Mouse (Mus musculus): ENCODE data around the gene Mybpc3. TPM values are rescaled to one million over a fixed set of nuclear protein-coding genes. Genes with fewer than 3 reads are reported as not detected.

The Mybpc3 gene
- polyA plus RNA-seq, 1 experiment from 2014 or later: not detected

DNA sequence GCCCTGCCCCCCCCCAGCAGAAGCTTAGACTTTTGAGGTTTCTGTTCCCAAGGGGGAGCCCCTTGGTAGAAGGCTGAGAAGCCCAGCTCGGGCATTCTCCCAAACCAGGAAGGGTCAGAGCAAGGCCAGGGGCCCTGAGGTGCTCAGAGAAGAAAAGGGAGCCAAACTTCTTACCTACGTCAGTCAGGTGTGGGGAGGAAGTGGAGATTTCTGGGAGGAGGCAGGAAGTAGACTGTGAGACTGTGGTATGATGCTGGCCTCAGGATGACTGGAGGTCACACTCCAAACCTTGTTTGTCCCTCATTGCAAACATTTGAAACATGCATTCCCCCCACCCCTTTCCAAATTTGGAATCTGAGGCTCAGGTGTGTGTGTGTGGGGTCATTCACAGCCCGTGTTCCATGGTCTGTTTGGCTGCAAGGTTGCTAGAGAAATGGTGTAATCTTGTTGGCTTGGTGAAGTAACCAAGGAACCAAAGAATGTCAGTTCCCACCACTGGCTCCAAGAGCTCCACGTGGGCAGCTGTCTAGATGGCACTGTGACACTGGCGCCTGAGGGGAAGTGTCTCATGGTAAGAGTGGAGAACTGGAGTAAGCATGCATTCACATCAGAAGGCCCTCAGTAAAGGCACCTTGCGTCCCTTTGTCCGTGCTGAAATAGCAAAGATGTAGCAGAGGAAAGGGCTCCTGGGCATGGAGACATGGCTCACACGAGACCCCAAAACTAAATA, 37.0 kb upstream of the Mybpc3 start:
- ATAC-seq: no peak
- whole genome bisulfite sequencing: 86% methylated on average over 8 of the region's 8 CpGs
- Histone ChIP-seq H3K9ac (no peak overlapping the region), H3K4me3 (no peak overlapping the region), H3K9me3 (replicated peaks) (no peaks in the 10 kb centered on the region), H3K36me3 (ENCODE audit: poor library complexity, severe bottlenecking) (no peaks in the 10 kb centered on the region), H3K4me2 (no peak overlapping the region), H3K27me3 (0 out of 2 replicates have a peak, but pooled peaks cover 5% of the 10 kb centered on the region), H3K4me1 (peaks cover 14% of the 10 kb centered on the region), H3K27ac (no peak overlapping the region)

DNA sequence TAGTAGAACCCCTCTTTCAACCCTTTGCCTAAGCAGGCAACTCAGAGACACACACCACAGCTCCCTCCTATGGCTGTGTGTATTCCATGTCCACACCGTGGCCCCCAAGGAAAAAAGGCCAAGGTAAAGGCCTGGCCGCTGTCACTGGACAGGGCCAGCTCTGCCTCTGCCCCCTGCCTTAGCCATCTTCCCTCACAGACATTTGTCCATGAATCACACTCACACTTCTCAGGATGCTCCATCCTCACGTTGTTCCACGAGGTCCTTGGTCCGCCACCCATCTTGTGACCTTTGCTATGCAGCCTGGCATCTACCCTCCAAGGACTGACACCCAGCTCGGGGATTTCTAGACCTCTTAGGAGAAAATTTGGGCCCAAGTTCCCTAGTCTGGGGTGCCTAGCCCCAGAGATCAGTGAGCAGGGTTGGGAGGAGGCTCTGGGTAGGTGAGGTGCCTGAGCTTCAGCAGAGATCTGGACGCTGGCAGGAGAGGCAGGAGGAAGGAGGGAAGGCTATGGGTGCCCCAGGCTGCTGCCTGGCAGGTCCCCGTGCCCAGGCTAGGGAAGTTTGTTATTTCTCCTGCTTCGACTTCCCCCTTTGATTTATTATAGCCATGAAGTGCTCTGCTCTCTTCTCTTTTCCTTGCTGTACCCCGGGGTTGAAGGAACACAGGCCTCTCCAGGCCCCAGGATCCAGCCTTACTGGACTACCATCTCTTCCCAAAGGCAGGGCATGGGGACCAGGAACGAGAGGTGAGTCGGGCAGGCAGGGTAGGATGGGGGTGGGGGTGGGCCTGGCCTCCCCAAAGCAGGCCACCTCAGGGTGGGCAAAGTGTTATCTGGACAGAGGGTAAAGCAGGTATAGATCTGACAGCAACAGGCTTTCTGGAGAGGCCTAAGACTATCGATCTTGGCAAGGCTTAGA, 35.9 kb upstream of the Mybpc3 start, which contains the start of gene Spi1:
Gene Spi1 (plus strand): TSS at position 616 of the 921 bp plus-strand sequence.
- Histone ChIP-seq H3K4me1 (peaks cover 14% of the 10 kb centered on the region), H3K9me3 (replicated peaks) (no peaks in the 10 kb centered on the region), H3K27ac (no peak within 1 kb of the TSS), H3K9ac (no peak within 1 kb of the TSS), H3K36me3 (ENCODE audit: poor library complexity, severe bottlenecking) (no peaks in the 10 kb centered on the region), H3K4me3 (no peak within 1 kb of the TSS), H3K4me2 (no peak within 1 kb of the TSS), H3K27me3 (0 out of 2 replicates have a peak, but pooled peaks cover 5% of the 10 kb centered on the region)
- WGBS: 85% methylated on average over 12 of the region's 13 CpGs
- no peak for ATAC-seq

- H3K27me3 ChIP-seq: 0 out of 2 replicates have a peak, but pooled peaks cover 5% of the 10 kb centered on the region
- no peaks in the 10 kb centered on the region for H3K36me3 ChIP-seq (ENCODE audit: poor library complexity, severe bottlenecking)
- no peak overlapping the region for H3K4me2 ChIP-seq
- no peak overlapping the region for H3K27ac ChIP-seq
- H3K4me3 ChIP-seq: no peak overlapping the region
- H3K9ac ChIP-seq: no peak overlapping the region
- H3K9me3 ChIP-seq (replicated peaks): no peaks in the 10 kb centered on the region
- 81% methylated on average over 11 of the region's 11 CpGs for WGBS
- ATAC-seq: no peak
- H3K4me1 ChIP-seq: peaks cover 13% of the 10 kb centered on the region
Measured at GRCm38 (mm10) chr2:91082844-91083243, 35.1 kb upstream of the Mybpc3 start.

DNA sequence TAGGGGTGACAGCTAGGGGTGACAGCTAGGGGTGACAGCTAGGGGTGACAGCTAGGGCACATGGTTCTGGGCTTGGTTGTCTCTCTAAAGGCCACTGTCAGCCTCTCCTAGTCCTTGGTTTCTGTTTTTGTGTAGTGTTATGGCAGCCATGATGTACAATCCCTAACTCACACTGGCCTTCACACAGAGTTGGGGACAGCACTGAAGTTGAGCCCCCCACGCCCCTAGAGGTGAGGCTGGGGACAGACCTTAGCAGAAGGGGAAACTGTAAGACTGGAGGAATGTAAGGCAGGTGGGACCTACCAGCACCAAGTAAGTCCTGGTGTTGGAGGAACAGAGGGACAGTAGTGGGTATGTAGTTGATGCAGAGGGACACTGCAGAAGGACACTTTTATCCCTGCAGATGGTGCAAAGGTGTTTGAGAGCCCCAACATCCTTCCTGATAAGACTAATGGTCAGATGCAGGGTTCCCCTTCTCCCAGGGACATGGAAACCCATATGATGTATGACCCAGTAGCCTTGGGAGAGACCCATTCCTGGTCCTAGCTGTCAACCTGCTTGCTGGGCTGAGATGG, 34.5 kb upstream of the Mybpc3 start:
- Histone ChIP-seq H3K4me2 (no peak overlapping the region), H3K36me3 (ENCODE audit: poor library complexity, severe bottlenecking) (no peaks in the 10 kb centered on the region), H3K9ac (no peak overlapping the region), H3K9me3 (replicated peaks) (no peaks in the 10 kb centered on the region), H3K27ac (no peak overlapping the region), H3K4me3 (no peak overlapping the region), H3K4me1 (peaks cover 7% of the 10 kb centered on the region), H3K27me3 (0 out of 2 replicates have a peak, but pooled peaks cover 5% of the 10 kb centered on the region)
- no peak for ATAC-seq
- WGBS: 54% methylated on average over 1 of the region's 1 CpGs

- no peak for ATAC-seq
- H3K27ac ChIP-seq: no peak overlapping the region
- no peaks in the 10 kb centered on the region for H3K36me3 ChIP-seq (ENCODE audit: poor library complexity, severe bottlenecking)
- no peaks in the 10 kb centered on the region for H3K4me1 ChIP-seq
- H3K4me3 ChIP-seq: no peak overlapping the region
- 80% methylated on average over 15 of the region's 15 CpGs for WGBS
- 0 out of 2 replicates have a peak, but pooled peaks cover 5% of the 10 kb centered on the region for H3K27me3 ChIP-seq
- H3K4me2 ChIP-seq: no peak overlapping the region
- H3K9ac ChIP-seq: no peak overlapping the region
- H3K9me3 ChIP-seq (replicated peaks): no peaks in the 10 kb centered on the region
Measured at GRCm38 (mm10) chr2:91084179-91084820, 33.6 kb upstream of the Mybpc3 start.

DNA sequence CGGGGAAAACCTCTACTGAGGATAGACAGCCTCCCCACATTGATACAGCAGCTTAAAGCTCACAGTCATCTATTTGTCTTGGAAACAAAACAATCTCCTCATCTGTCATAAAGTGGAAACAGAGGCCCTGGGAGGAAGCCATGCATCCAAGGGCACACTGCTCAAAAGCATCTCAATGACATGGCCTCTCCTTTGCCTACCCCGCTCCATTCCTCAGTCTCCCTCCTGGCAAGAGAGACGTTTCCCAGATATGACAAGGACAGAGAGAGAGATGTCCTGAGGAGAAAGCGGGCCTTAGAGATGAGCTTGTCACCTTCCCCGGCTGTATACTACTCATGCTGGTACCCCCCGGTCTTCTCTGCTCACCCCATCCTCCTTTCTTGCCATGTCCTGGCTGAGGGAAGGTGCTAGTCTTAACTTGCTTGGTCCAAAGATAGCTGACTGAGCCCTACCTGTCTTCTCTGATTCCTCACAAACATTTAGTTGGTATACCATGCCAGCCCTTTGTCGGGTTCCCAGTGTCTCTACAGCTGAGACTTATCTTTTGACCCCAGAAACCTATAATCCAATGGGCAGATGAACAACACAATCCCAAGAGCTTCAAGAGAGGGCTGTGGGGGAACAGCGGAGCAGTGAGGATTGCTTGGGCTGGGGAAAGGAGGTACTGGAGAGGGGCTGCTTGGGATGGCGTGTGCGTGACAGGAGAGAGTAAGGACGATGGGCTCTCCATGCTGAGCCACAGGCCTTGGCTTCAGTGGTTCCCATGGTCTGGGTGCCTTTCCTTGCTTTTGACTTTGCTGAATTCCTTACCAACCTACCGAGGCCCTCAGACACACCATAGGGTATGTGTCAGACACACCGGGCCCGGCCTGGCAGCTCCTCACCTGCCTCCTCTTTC, 32.2 kb upstream of the Mybpc3 start:
- Histone ChIP-seq H3K9me3 (replicated peaks) (no peaks in the 10 kb centered on the region), H3K4me3 (no peak overlapping the region), H3K36me3 (ENCODE audit: poor library complexity, severe bottlenecking) (no peaks in the 10 kb centered on the region), H3K4me2 (no peak overlapping the region), H3K27ac (no peak overlapping the region), H3K9ac (no peak overlapping the region), H3K27me3 (0 out of 2 replicates have a peak, but pooled peaks cover 5% of the 10 kb centered on the region), H3K4me1 (no peaks in the 10 kb centered on the region)
- ATAC-seq: no peak
- WGBS: 86% methylated on average over 14 of the region's 14 CpGs

DNA sequence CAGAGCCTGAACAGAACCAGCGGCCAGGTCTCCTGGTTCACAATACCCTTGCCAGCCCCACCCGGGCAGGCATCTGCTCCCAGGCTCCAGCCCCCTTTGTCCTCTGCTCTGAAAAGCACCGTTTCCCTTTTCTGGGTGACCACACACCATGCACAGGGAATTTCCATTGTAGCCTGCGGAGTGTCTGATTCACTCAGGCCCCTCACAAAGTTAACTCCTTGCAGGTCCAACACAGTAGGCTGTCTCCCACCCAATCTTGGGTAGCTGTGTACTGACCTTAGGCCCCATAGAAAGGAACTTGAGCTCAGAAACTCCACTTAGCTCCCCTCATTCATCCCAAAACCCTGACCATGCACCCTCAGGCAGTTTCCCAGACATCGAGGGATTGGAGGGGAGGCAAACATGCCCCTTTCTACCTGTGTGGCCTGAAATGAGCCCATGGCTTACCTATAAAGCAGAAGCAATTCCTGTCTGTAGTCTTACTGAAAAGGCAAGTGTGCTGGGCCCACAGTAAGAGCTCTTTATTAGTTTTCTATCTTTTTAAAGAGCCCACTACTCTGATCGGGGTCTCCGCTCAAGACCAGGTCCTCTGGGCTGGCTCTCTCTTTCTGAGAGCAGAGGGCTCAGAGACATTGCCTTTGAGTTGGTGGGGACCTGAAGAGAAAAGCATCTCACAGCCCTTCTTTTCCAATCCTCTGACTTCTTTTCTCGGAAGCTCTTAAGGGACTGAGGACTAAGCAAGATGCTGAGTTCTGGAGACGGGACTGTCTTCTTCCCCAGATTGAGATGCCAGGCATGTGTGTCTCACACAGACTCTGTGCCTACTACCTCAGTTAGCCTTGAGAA, 31.3 kb upstream of the Mybpc3 start:
- H3K36me3 ChIP-seq (ENCODE audit: poor library complexity, severe bottlenecking): no peaks in the 10 kb centered on the region
- H3K4me3 ChIP-seq: no peak overlapping the region
- H3K9ac ChIP-seq: no peak overlapping the region
- ATAC-seq: no peak
- no peaks in the 10 kb centered on the region for H3K9me3 ChIP-seq (replicated peaks)
- H3K4me2 ChIP-seq: no peak overlapping the region
- H3K27ac ChIP-seq: no peak overlapping the region
- H3K4me1 ChIP-seq: no peaks in the 10 kb centered on the region
- 0 out of 2 replicates have a peak, but pooled peaks cover 2% of the 10 kb centered on the region for H3K27me3 ChIP-seq
- 49% methylated on average over 9 of the region's 9 CpGs for WGBS

DNA sequence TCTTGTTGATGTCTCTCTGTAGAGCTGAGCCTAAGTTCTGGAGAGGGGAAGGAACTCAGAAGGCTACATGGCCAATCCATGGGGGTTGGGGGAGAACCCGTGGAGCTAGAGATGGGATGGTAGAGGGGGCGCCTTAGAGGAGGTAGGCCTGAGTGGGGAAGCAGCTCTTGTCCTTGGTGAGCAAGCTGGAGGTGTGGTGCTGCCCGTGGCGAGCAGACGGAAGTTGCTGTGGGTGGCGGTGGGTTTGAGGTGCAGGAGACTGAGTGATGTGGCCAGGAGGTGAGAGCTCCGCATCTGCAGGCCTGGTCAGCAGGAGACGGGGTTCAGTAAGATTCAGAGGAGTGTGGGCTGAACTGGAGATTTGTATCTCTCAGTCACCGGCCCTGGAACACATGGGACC, 30.5 kb upstream of the Mybpc3 start:
- no peak overlapping the region for H3K9ac ChIP-seq
- 0 out of 2 replicates have a peak, but pooled peaks cover 2% of the 10 kb centered on the region for H3K27me3 ChIP-seq
- H3K36me3 ChIP-seq (ENCODE audit: poor library complexity, severe bottlenecking): no peaks in the 10 kb centered on the region
- H3K4me3 ChIP-seq: no peak overlapping the region
- 90% methylated on average over 9 of the region's 9 CpGs for WGBS
- no peak overlapping the region for H3K27ac ChIP-seq
- H3K4me2 ChIP-seq: no peak overlapping the region
- H3K9me3 ChIP-seq (replicated peaks): no peaks in the 10 kb centered on the region
- no peaks in the 10 kb centered on the region for H3K4me1 ChIP-seq
- no peak for ATAC-seq

DNA sequence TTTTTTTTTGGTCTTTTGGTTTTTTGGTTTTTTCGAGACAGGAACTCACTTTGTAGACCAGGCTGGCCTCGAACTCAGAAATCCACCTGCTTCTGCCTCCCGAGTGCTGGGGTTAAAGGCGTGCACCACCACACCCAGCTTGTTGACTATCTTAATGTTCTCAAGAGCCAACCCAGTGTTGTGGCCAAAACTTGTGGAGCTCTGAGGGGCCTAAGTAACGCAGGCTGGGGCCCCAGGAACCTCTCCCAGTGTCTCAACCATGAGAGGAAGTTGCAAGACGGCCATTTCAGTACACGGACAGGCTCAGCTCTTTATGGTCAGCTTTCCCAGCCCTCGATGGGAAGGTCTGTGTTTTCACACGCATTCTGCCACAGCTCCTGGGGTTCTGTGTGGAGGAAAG, 29.0 kb upstream of the Mybpc3 start:
- Histone ChIP-seq H3K9ac (no peak overlapping the region), H3K27me3 (0 out of 2 replicates have a peak, but pooled peaks cover 2% of the 10 kb centered on the region), H3K36me3 (ENCODE audit: poor library complexity, severe bottlenecking) (no peaks in the 10 kb centered on the region), H3K27ac (no peak overlapping the region), H3K4me1 (no peaks in the 10 kb centered on the region), H3K4me2 (no peak overlapping the region), H3K4me3 (no peak overlapping the region), H3K9me3 (replicated peaks) (no peaks in the 10 kb centered on the region)
- ATAC-seq: no peak
- 81% methylated on average over 9 of the region's 9 CpGs for WGBS

DNA sequence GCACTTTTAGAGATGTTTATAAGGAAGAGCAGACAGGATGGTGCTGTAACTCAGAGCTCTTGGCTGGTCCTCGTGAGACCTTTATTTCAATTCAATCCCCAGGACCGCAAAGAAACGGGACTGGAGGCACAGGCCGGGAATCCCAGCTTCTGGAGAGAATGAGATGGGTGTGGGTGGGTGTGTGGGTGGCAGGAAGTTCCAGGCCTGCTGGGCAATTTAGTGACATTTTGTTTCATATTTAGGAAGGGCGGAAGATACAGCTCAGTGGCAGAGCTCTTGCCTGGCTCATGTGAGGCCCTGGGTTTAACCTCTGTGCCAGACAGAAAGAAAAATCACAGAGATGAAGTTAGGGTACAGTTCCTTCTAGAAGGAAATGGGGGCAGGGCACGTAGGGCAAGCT, 27.7 kb upstream of the Mybpc3 start:
- no peak overlapping the region for H3K4me3 ChIP-seq
- H3K4me2 ChIP-seq: no peak overlapping the region
- H3K27ac ChIP-seq: no peak overlapping the region
- no peaks in the 10 kb centered on the region for H3K9me3 ChIP-seq (replicated peaks)
- 77% methylated on average over 6 of the region's 6 CpGs for whole genome bisulfite sequencing
- H3K27me3 ChIP-seq: 0 out of 2 replicates have a peak, but pooled peaks cover 2% of the 10 kb centered on the region
- ATAC-seq: no peak
- H3K9ac ChIP-seq: no peak overlapping the region
- H3K36me3 ChIP-seq (ENCODE audit: poor library complexity, severe bottlenecking): no peaks in the 10 kb centered on the region
- no peaks in the 10 kb centered on the region for H3K4me1 ChIP-seq
